Mouse (Mus musculus): Measurements from ENCODE around the gene H2-Q4. TPM values are rescaled to one million over a fixed set of nuclear protein-coding genes. Genes with fewer than 3 reads are reported as not detected.
"Not testable (repeated sequence)": the region's sequence is repeated elsewhere in the genome, so short reads cannot be mapped to it uniquely, and the experiment has no call there.

Gene H2-Q4
- polyA plus RNA-seq, 1 experiment from 2014 or later = 2.6 TPM

DNA sequence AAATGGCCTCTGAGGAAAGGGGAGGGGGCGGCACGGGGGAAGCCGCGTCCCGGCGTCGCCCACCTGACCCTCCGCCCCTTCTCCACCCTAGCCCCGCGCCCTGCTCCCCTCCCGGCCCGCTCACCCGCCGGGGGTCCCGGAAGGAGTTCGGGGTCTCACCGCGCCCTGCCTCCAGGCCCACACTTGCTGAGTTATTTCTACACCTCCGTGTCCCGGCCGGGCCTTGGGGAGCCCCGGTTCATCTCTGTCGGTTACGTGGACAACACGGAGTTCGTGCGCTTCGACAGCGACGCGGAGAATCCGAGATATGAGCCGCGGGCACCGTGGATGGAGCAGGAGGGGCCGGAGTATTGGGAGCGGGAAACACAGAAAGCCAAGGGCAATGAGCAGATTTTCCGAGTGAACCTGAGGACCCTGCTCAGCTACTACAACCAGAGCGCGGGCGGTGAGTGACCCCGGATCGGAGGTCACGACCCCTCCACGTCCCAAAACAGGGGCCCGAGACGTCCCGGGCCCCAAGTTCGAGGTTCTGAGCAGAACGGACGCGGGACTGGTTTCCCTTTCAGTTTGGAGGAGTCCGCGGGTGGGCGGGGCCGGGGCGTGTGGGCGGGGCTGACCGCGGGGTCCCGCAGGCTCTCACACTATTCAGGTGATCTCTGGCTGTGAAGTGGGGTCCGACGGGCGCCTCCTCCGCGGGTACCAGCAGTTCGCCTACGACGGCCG, 473 bp downstream of the H2-Q4 start:
- peak overlapping the region; percentile 71 for H3K4me3 ChIP-seq
- H3K27me3 ChIP-seq (replicated peaks) = peaks cover 15% of the 10 kb centered on the region
- H3K36me3 ChIP-seq = no peaks in the 10 kb centered on the region
- no peak overlapping the region for H3K27ac ChIP-seq (replicated peaks)
- H3K4me2 ChIP-seq = peak overlapping the region; percentile 96
- 2% methylated on average over 70 of the region's 70 CpGs for WGBS
- H3K9me3 ChIP-seq = peaks cover 8% of the 10 kb centered on the region; the same call in 1 of the 2 replicates
- peak; percentile 35 for ATAC-seq (ENCODE audit: extremely low read depth, insufficient number of reproducible peaks, low FRiP score, low TSS enrichment)
- no peaks in the 10 kb centered on the region; the same call in 1 of the 2 replicates for H3K4me1 ChIP-seq
- peak overlapping the region; percentile 79 for H3K9ac ChIP-seq

GRCm38 (mm10) chr17:35389796-35390195, 10.4 kb downstream of the H2-Q4 start:
- H3K9ac ChIP-seq; H3K4me1 ChIP-seq; H3K36me3 ChIP-seq; H3K4me2 ChIP-seq; H3K4me3 ChIP-seq; H3K27ac ChIP-seq (replicated peaks); ATAC-seq (ENCODE audit: extremely low read depth, insufficient number of reproducible peaks, low FRiP score, low TSS enrichment); H3K9me3 ChIP-seq: not testable (repeated sequence)
- 4% methylated on average over 7 of the region's 7 CpGs for WGBS
- peaks cover 23% of the 10 kb centered on the region for H3K27me3 ChIP-seq (replicated peaks)

DNA sequence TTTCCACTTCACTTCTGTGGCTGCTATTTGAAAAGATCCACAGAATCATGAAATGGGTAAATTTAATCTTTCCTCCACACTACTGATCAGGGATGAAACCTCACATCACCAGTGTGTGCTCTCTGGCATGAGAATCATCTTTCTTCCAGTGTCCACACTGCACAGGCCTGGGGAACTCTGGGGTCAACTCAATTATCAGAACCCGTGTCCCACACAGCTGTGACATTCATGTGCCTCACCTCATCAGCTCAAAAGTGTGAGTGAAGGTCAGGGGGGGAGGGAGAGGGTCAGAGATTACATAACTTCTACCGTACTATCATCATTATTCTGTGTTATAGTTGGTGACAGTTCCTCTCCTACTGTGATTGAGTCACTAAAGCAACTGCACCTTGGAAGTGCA, 13.3 kb downstream of the H2-Q4 start:
- H3K27ac ChIP-seq (replicated peaks); H3K4me3 ChIP-seq; H3K36me3 ChIP-seq; ATAC-seq (ENCODE audit: extremely low read depth, insufficient number of reproducible peaks, low FRiP score, low TSS enrichment); H3K9me3 ChIP-seq; H3K9ac ChIP-seq; H3K4me2 ChIP-seq; H3K4me1 ChIP-seq: not testable (repeated sequence)
- 44% methylated on average over 2 of the region's 2 CpGs for WGBS
- peaks cover 34% of the 10 kb centered on the region for H3K27me3 ChIP-seq (replicated peaks)

DNA sequence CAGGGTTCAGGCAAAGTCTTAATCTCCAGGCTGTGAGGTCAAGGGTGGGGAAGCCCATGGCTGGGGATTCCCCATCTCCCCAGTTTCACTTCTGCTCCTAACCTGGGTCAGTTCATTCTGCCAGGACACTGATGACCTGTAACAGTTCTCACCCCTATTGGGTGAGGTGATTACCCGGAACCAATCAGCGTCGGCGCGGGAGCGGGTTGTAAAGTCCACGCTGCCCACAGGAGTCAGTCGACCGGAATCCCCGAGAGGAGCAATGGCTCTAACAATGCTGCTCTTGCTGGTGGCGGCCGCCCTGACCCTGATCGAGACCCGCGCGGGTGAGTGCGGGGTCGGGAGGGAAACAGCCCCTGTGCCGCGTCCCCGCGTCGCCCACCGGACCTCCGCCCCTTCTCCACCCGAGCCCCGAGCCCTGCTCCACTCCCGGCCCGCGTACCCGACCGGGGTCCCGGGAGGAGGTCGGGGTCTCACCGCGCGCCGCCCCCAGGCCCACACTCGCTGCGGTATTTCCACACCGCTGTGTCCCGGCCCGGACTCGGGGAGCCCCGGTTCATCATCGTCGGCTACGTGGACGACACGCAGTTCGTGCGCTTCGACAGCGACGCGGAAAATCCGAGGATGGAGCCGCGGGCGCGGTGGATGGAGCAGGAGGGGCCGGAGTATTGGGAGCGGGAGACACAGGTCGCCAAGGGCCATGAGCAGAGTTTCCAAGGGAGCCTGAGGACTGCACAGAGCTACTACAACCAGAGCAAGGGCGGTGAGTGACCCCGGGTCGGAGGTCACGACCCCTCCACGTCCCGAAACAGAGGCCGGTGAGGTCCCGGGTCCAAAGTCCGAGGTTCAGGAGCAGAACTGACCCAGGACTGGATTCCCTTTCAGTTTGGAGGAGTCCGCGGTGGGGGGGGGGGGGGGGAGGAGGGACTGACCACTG, 14.7 kb downstream of the H2-Q4 start:
- peak overlapping the region; percentile 40 for H3K4me3 ChIP-seq
- not testable (repeated sequence) for ATAC-seq (ENCODE audit: extremely low read depth, insufficient number of reproducible peaks, low FRiP score, low TSS enrichment); H3K9me3 ChIP-seq; H3K4me1 ChIP-seq; H3K36me3 ChIP-seq; H3K27ac ChIP-seq (replicated peaks)
- H3K27me3 ChIP-seq (replicated peaks) = peaks cover 34% of the 10 kb centered on the region
- WGBS = 3% methylated on average over 52 of the region's 75 CpGs
- peak overlapping the region; percentile 65 for H3K4me2 ChIP-seq
- 0 out of 2 replicates have a peak overlapping the region, but pooled peaks have one; percentile 14 for H3K9ac ChIP-seq

DNA sequence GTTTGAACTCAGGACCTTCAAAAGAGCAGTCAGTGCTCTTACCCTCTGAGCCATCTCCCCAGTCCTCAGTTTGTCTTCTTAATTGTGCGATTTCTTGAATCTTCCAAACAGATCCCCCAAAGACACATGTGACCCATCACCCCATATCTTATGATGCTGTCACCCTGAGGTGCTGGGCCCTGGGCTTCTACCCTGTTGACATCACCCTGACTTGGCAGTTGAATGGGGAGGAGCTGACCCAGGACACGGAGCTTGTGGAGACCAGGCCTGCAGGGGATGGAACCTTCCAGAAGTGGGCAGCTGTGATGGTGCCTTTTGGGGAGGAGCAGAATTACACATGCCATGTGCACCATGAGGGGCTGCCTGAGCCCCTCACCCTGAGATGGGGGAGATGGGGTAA, 17.5 kb downstream of the H2-Q4 start:
- not testable (repeated sequence) for H3K4me3 ChIP-seq; H3K4me1 ChIP-seq; H3K36me3 ChIP-seq; H3K9me3 ChIP-seq; H3K9ac ChIP-seq; ATAC-seq (ENCODE audit: extremely low read depth, insufficient number of reproducible peaks, low FRiP score, low TSS enrichment); H3K4me2 ChIP-seq; H3K27ac ChIP-seq (replicated peaks)
- H3K27me3 ChIP-seq (replicated peaks) = peaks cover 28% of the 10 kb centered on the region
- 66% methylated on average over 2 of the region's 2 CpGs for WGBS

DNA sequence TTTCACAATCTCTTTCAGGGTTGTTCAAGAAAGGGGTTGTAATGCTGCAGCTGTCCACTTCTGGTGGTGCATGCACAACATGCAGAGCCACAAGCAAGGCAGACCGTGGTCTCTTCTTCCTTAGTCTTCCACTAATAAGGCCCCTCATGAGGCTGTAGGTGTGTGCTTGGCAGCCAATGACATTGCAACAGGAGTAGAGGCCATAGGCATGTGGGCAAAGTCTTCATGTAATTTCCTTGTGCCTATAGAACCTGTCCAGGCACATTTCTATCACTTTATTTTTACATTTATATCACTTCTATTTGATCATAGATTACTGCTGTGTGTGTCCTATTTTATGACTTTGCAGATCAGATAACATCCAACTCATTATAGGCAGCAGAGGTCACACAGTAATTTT, 33.6 kb downstream of the H2-Q4 start:
- H3K4me1 ChIP-seq; H3K9ac ChIP-seq; H3K27ac ChIP-seq (replicated peaks); H3K9me3 ChIP-seq; ATAC-seq (ENCODE audit: extremely low read depth, insufficient number of reproducible peaks, low FRiP score, low TSS enrichment); H3K4me3 ChIP-seq; H3K4me2 ChIP-seq; H3K27me3 ChIP-seq (replicated peaks); H3K36me3 ChIP-seq: not testable (repeated sequence)
- no CpG with 5 or more reads among the region's 1 CpGs for WGBS

- H3K4me1 ChIP-seq; H3K9ac ChIP-seq; H3K36me3 ChIP-seq; H3K27ac ChIP-seq (replicated peaks); H3K9me3 ChIP-seq; ATAC-seq (ENCODE audit: extremely low read depth, insufficient number of reproducible peaks, low FRiP score, low TSS enrichment); H3K4me3 ChIP-seq; H3K4me2 ChIP-seq: not testable (repeated sequence)
- H3K27me3 ChIP-seq (replicated peaks) = peaks cover 22% of the 10 kb centered on the region
- 90% methylated on average over 3 of the region's 10 CpGs for WGBS
These were observed 36.1 kb downstream of the H2-Q4 start for GRCm38 (mm10) chr17:35415273-35416129.

DNA sequence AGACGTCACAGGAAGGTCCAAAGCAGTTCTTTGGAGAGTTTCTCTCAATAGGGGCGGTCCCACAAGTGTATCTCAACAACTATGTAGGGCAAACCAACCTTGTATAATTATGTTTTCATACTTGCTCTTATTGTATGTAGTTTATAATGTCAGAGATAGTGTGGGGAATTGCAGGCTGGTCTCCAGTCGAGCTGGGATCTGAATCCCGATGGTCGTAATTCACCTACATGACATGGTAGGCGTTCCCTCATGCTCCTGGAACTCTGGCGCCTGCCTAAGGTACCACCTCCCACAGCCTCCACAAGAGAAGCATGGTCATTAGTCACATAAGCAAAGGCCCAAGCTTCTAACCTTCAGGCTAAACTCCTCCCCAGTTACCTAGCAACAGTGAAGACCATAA, 39.4 kb downstream of the H2-Q4 start:
- Histone ChIP-seq H3K36me3 (no peaks in the 10 kb centered on the region), H3K4me1 (no peaks in the 10 kb centered on the region), H3K9me3 (0 out of 2 replicates have a peak, but pooled peaks cover 4% of the 10 kb centered on the region), H3K4me2 (no peak overlapping the region), H3K27me3 (replicated peaks) (peaks cover 45% of the 10 kb centered on the region), H3K9ac (no peak overlapping the region), H3K4me3 (no peak overlapping the region), H3K27ac (replicated peaks) (no peak overlapping the region)
- 68% methylated on average over 7 of the region's 7 CpGs for WGBS
- ATAC-seq (ENCODE audit: extremely low read depth, insufficient number of reproducible peaks, low FRiP score, low TSS enrichment) = no peak

- not testable (repeated sequence) for H3K4me3 ChIP-seq; H3K27ac ChIP-seq (replicated peaks); H3K4me2 ChIP-seq; H3K36me3 ChIP-seq; H3K4me1 ChIP-seq; H3K9ac ChIP-seq; H3K9me3 ChIP-seq; ATAC-seq (ENCODE audit: extremely low read depth, insufficient number of reproducible peaks, low FRiP score, low TSS enrichment)
- H3K27me3 ChIP-seq (replicated peaks) = peaks cover 50% of the 10 kb centered on the region
- WGBS = 53% methylated on average over 4 of the region's 4 CpGs
These were observed 40.1 kb downstream of the H2-Q4 start for GRCm38 (mm10) chr17:35419564-35419963.

- not testable (repeated sequence) for H3K9me3 ChIP-seq; ATAC-seq (ENCODE audit: extremely low read depth, insufficient number of reproducible peaks, low FRiP score, low TSS enrichment); H3K4me2 ChIP-seq; H3K4me3 ChIP-seq; H3K4me1 ChIP-seq; H3K27ac ChIP-seq (replicated peaks); H3K36me3 ChIP-seq; H3K9ac ChIP-seq
- 14% methylated on average over 11 of the region's 11 CpGs for WGBS
- peaks cover 57% of the 10 kb centered on the region for H3K27me3 ChIP-seq (replicated peaks)
These were observed 40.9 kb downstream of the H2-Q4 start for GRCm38 (mm10) chr17:35420206-35420810.

Measured in heart, embryonic 13.5 days (tissue).